Mouse (Mus musculus): Measurements from ENCODE around the gene Fbxo2. TPM values are rescaled to one million over a fixed set of nuclear protein-coding genes. Genes with fewer than 3 reads are reported as not detected.
"Not testable (repeated sequence)": the region's sequence is repeated elsewhere in the genome, so short reads cannot be mapped to it uniquely, and the experiment has no call there.

Gene Fbxo2
- polyA plus RNA-seq, 1 experiment from 2014 or later: 9.4 TPM

DNA sequence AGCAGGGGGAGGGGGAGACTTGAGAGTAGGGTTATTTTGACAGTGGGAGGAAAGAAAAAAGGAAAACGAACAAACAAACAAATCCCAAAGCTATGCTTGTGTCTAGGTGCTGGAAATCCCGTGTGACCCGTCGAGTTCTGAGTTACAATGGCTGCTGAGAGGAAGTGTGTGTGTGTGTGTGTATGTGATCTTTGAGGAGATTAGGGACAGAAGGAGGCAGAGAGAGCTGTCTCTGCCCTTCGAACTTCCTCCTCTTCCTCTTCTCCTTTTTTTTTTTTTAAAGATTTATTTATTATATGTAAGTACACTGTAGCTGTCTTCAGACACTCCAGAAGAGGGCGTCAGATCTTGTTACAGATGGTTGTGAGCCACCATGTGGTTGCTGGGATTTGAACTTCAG lies 16.2 kb downstream of the Fbxo2 start:
- H3K27me3 ChIP-seq (ENCODE audit: control insufficient read depth, insufficient read depth, low read depth, low read length); H3K27ac ChIP-seq (ENCODE audit: low read length); H3K4me3 ChIP-seq (ENCODE audit: low read depth, low read length); H3K9me3 ChIP-seq (replicated peaks; ENCODE audit: control insufficient read depth, low read length, poor library complexity, severe bottlenecking); H3K9ac ChIP-seq (ENCODE audit: low read depth, low read length); ATAC-seq; H3K36me3 ChIP-seq (ENCODE audit: control insufficient read depth, insufficient read depth, low read length); H3K4me2 ChIP-seq (ENCODE audit: low read length): not testable (repeated sequence)
- WGBS: 67% methylated on average over 5 of the region's 6 CpGs
- H3K4me1 ChIP-seq (ENCODE audit: control insufficient read depth, insufficient read depth, low read length): peaks cover 26% of the 10 kb centered on the region

DNA sequence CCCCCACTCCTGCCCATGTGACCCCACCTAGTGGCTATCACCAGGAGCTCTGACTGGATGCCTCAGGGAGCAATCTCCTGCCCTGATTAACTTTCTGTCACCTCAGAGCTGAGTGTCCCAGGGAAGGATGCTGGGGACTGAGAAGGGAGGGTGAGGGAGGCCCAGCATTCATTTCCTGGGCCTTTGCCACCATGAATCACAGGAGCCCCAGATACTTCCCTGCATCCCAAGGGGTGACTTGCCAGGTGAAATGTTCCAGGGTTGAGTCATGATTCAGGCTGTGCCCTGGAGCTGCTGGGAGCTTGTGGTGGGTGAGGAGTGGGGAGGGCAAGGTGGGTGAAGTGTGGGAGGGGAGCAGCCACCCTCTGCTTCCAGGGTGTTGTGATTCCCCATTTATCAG lies 17.3 kb downstream of the Fbxo2 start:
- H3K9ac ChIP-seq (ENCODE audit: low read depth, low read length): no peak overlapping the region
- no peak for ATAC-seq
- H3K27me3 ChIP-seq (ENCODE audit: control insufficient read depth, insufficient read depth, low read depth, low read length): 0 out of 2 replicates have a peak, but pooled peaks cover 6% of the 10 kb centered on the region
- no peak overlapping the region for H3K4me3 ChIP-seq (ENCODE audit: low read depth, low read length)
- H3K27ac ChIP-seq (ENCODE audit: low read length): no peak overlapping the region
- peaks cover 26% of the 10 kb centered on the region for H3K4me1 ChIP-seq (ENCODE audit: control insufficient read depth, insufficient read depth, low read length)
- H3K9me3 ChIP-seq (replicated peaks; ENCODE audit: control insufficient read depth, low read length, poor library complexity, severe bottlenecking): no peaks in the 10 kb centered on the region
- H3K4me2 ChIP-seq (ENCODE audit: low read length): no peak overlapping the region
- no peaks in the 10 kb centered on the region for H3K36me3 ChIP-seq (ENCODE audit: control insufficient read depth, insufficient read depth, low read length)

DNA sequence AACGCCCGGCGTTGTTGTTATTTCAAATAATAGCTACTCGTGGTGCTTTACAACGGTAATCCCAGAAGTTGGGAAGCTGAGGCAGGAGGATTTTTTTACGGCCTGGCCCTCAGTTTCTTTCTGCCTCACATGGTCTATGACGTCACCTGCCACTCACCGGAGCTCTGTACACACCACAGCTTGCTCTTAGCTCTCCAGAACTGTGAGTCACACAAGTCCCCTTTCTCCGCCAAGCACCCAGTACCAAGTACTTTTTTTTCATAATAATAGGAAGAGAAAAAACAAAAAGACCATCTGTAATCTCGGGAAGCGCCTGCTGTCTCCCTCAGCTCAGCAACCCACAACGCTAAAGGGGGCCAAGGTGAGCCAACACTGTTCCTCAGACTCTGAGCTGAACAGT lies 21.1 kb downstream of the Fbxo2 start:
- ATAC-seq: no peak

DNA sequence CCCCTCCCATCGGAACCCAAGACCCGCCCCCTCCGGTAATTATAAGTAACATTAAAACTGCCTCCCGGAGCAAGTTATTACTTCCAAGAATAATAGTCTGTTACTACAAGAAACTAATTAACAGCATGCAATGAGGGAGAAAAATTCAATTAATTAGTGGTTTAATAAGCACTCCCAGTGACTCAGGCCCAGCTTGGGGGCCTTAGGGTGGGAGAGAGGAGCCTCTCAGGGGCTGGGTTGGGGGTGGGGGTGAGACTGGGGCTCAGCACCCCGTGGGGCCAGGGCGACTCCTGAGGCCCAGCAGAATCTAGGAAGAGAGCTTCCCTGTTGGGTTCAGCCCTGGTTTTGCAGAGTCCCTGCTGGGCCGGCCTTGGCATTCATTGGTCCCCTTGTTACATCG lies 21.9 kb downstream of the Fbxo2 start:
- Histone ChIP-seq H3K27ac (ENCODE audit: low read length) (0 out of 2 replicates have a peak overlapping the region, but pooled peaks have one; percentile 25), H3K9me3 (replicated peaks; ENCODE audit: control insufficient read depth, low read length, poor library complexity, severe bottlenecking) (no peaks in the 10 kb centered on the region), H3K27me3 (ENCODE audit: control insufficient read depth, insufficient read depth, low read depth, low read length) (0 out of 2 replicates have a peak, but pooled peaks cover 1% of the 10 kb centered on the region), H3K4me3 (ENCODE audit: low read depth, low read length) (no peak overlapping the region), H3K4me1 (ENCODE audit: control insufficient read depth, insufficient read depth, low read length) (peaks cover 4% of the 10 kb centered on the region; the same call in 1 of the 2 replicates), H3K4me2 (ENCODE audit: low read length) (no peak overlapping the region), H3K36me3 (ENCODE audit: control insufficient read depth, insufficient read depth, low read length) (no peaks in the 10 kb centered on the region), H3K9ac (ENCODE audit: low read depth, low read length) (no peak overlapping the region)
- WGBS: 33% methylated on average over 8 of the region's 8 CpGs
- no peak for ATAC-seq

More for the DNA sequence above, 21.1 kb downstream of the Fbxo2 start:
- H3K4me1 ChIP-seq (ENCODE audit: control insufficient read depth, insufficient read depth, low read length): peaks cover 4% of the 10 kb centered on the region; the same call in 1 of the 2 replicates
- H3K27me3 ChIP-seq (ENCODE audit: control insufficient read depth, insufficient read depth, low read depth, low read length): 0 out of 2 replicates have a peak, but pooled peaks cover 2% of the 10 kb centered on the region
- no peak overlapping the region for H3K4me3 ChIP-seq (ENCODE audit: low read depth, low read length)
- no peak overlapping the region for H3K9ac ChIP-seq (ENCODE audit: low read depth, low read length)
- H3K4me2 ChIP-seq (ENCODE audit: low read length): no peak overlapping the region
- no peak overlapping the region for H3K27ac ChIP-seq (ENCODE audit: low read length)
- no peaks in the 10 kb centered on the region for H3K9me3 ChIP-seq (replicated peaks; ENCODE audit: control insufficient read depth, low read length, poor library complexity, severe bottlenecking)
- H3K36me3 ChIP-seq (ENCODE audit: control insufficient read depth, insufficient read depth, low read length): no peaks in the 10 kb centered on the region
- 90% methylated on average over 12 of the region's 12 CpGs for WGBS

DNA sequence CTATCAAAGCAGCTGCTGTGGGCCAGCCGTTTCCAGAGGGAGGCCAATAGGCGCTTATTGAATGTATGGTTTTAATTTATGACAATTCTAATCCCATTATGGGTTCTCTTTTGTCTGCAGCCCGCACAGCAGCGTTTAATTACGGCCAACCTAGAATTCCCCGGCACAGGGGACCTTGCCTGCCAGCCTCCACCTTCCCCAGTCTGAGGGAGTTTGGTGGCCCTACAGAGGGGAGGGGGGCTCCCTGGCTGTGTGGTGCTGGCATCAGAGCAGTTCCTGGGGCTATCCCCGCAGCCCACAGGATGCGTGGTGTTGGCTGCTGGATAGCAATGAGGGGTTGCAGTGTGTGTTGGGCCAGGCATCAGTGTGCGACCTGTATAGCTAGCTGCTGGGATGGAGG lies 24.1 kb downstream of the Fbxo2 start:
- no peak for ATAC-seq
- 17% methylated on average over 9 of the region's 9 CpGs for WGBS
- H3K9ac ChIP-seq (ENCODE audit: low read depth, low read length): no peak overlapping the region
- no peak overlapping the region for H3K4me2 ChIP-seq (ENCODE audit: low read length)
- H3K4me1 ChIP-seq (ENCODE audit: control insufficient read depth, insufficient read depth, low read length): peaks cover 4% of the 10 kb centered on the region; the same call in 1 of the 2 replicates
- H3K27me3 ChIP-seq (ENCODE audit: control insufficient read depth, insufficient read depth, low read depth, low read length): no peaks in the 10 kb centered on the region
- H3K27ac ChIP-seq (ENCODE audit: low read length): no peak overlapping the region
- H3K4me3 ChIP-seq (ENCODE audit: low read depth, low read length): no peak overlapping the region
- H3K9me3 ChIP-seq (replicated peaks; ENCODE audit: control insufficient read depth, low read length, poor library complexity, severe bottlenecking): no peaks in the 10 kb centered on the region
- no peaks in the 10 kb centered on the region for H3K36me3 ChIP-seq (ENCODE audit: control insufficient read depth, insufficient read depth, low read length)

DNA sequence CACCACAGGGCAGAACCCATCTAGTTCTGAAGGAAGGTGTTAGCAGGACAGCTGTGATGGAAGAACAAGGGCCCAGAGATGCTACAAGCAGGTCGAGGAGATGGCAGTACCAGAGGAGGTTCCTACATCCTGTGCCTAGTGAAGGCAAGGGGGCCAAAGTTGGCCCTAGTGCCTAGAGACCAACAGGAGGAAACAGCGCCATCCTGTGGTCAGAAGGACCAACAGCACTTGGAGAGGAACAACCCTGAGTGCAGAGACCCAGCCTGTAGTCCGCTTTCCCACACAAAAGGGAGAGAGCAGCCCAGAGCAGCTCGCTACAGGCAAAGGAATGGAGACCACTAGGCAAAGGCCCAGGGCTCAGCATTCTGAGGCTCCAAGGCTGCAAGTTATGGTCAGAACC lies 25.4 kb downstream of the Fbxo2 start:
- ATAC-seq: no peak
- no peak overlapping the region for H3K27ac ChIP-seq (ENCODE audit: low read length)
- 69% methylated on average over 4 of the region's 4 CpGs for WGBS

DNA sequence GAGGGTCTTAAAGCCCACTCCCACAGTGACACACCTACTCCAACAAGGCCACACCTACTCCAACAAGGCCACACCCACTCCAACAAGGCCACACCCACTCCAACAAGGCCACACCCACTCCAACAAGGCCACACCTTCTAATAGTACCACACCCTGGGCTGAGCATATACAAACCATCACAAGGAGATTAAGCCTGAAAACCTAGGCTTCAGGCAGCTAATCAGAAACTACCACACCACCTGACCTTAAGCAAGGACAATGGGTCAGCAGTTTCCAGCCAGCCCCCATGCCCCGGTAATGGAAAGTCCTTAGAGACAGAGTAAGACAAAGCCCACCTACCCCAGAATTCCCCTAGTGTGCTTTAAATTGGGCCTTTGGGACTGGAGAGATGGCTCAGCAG lies 28.3 kb downstream of the Fbxo2 start:
- 88% methylated on average over 1 of the region's 1 CpGs for WGBS
- H3K4me1 ChIP-seq (ENCODE audit: control insufficient read depth, insufficient read depth, low read length); H3K36me3 ChIP-seq (ENCODE audit: control insufficient read depth, insufficient read depth, low read length); H3K4me2 ChIP-seq (ENCODE audit: low read length); H3K9me3 ChIP-seq (replicated peaks; ENCODE audit: control insufficient read depth, low read length, poor library complexity, severe bottlenecking); ATAC-seq; H3K4me3 ChIP-seq (ENCODE audit: low read depth, low read length); H3K27ac ChIP-seq (ENCODE audit: low read length); H3K27me3 ChIP-seq (ENCODE audit: control insufficient read depth, insufficient read depth, low read depth, low read length); H3K9ac ChIP-seq (ENCODE audit: low read depth, low read length): not testable (repeated sequence)

More for the DNA sequence above, 25.4 kb downstream of the Fbxo2 start:
- no peaks in the 10 kb centered on the region for H3K9me3 ChIP-seq (replicated peaks; ENCODE audit: control insufficient read depth, low read length, poor library complexity, severe bottlenecking)
- H3K4me2 ChIP-seq (ENCODE audit: low read length): no peak overlapping the region
- no peaks in the 10 kb centered on the region for H3K27me3 ChIP-seq (ENCODE audit: control insufficient read depth, insufficient read depth, low read depth, low read length)
- H3K4me3 ChIP-seq (ENCODE audit: low read depth, low read length): no peak overlapping the region
- peaks cover 4% of the 10 kb centered on the region; the same call in 1 of the 2 replicates for H3K4me1 ChIP-seq (ENCODE audit: control insufficient read depth, insufficient read depth, low read length)
- H3K36me3 ChIP-seq (ENCODE audit: control insufficient read depth, insufficient read depth, low read length): no peaks in the 10 kb centered on the region
- H3K9ac ChIP-seq (ENCODE audit: low read depth, low read length): no peak overlapping the region

DNA sequence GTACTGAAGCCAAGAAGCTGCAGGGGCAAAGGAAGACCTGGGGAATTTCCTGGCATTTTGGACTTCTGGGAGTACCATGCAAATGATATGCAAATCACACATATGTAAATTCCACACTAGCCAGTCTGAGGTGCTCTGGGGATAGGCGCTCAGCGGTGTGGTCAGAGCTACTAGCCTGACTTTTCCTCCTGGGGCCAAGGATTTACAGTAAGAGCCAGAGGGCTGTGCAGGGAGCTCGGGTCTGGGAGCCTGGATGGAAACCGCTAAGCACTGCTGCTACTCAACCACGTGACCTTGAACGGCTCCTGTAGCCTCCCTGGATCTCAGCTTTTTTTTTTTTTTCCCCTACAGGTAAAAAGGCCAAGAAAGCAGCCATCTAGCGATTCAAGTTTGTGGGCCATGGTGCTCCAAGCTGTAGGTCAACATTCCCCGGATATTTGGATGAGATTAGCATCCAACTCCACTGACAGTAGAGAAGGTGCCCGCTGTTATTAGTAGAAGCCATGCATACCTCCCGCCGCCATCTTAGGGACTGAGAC lies 32.4 kb downstream of the Fbxo2 start:
- ATAC-seq: no peak

DNA sequence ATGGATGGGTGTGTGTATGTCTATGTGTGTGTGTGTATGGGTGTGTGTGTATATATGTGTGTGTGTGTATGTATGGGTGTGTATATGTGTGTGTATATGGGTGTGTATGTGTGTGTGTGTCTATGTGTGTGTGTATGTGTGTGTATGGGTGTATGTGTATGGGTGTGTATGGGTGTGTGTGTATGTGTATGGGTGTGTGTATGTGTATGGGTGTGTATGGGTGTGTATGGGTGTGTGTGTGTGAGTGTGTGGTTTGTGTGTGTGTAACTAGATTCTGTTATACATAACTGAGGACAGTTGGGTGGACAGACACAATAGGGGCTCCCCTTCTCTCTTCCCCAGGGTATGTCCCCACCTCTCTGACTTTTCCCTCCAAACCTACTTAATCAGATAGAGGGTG lies 34.0 kb downstream of the Fbxo2 start:
- Histone ChIP-seq H3K4me2 (ENCODE audit: low read length) (no peak overlapping the region), H3K9ac (ENCODE audit: low read depth, low read length) (no peak overlapping the region), H3K4me3 (ENCODE audit: low read depth, low read length) (no peak overlapping the region), H3K27me3 (ENCODE audit: control insufficient read depth, insufficient read depth, low read depth, low read length) (no peaks in the 10 kb centered on the region), H3K4me1 (ENCODE audit: control insufficient read depth, insufficient read depth, low read length) (peaks cover 4% of the 10 kb centered on the region; the same call in 1 of the 2 replicates), H3K27ac (ENCODE audit: low read length) (no peak overlapping the region), H3K36me3 (ENCODE audit: control insufficient read depth, insufficient read depth, low read length) (no peaks in the 10 kb centered on the region), H3K9me3 (replicated peaks; ENCODE audit: control insufficient read depth, low read length, poor library complexity, severe bottlenecking) (no peaks in the 10 kb centered on the region)
- no peak for ATAC-seq

More for the DNA sequence above, 32.4 kb downstream of the Fbxo2 start:
- Histone ChIP-seq H3K9ac (ENCODE audit: low read depth, low read length) (no peak overlapping the region), H3K4me1 (ENCODE audit: control insufficient read depth, insufficient read depth, low read length) (peaks cover 4% of the 10 kb centered on the region; the same call in 1 of the 2 replicates), H3K9me3 (replicated peaks; ENCODE audit: control insufficient read depth, low read length, poor library complexity, severe bottlenecking) (no peaks in the 10 kb centered on the region), H3K36me3 (ENCODE audit: control insufficient read depth, insufficient read depth, low read length) (no peaks in the 10 kb centered on the region), H3K4me2 (ENCODE audit: low read length) (0 out of 2 replicates have a peak overlapping the region, but pooled peaks have one; percentile 5), H3K27ac (ENCODE audit: low read length) (no peak overlapping the region), H3K4me3 (ENCODE audit: low read depth, low read length) (no peak overlapping the region), H3K27me3 (ENCODE audit: control insufficient read depth, insufficient read depth, low read depth, low read length) (no peaks in the 10 kb centered on the region)
- WGBS: 36% methylated on average over 11 of the region's 11 CpGs

Measured in midbrain, embryonic 16.5 days (tissue).